Comparison of ENCODE assay signal across 7 mouse cellular contexts in genomic region chr8:113582180-113582975, GRCm38 (mm10). TPM values are rescaled to one million over a fixed set of nuclear protein-coding genes. Genes with fewer than 3 reads are reported as not detected.
DNase-seq lines count a peak whose midpoint lies in the region; ATAC-seq and TF ChIP-seq lines count a peak whose summit lies in the region.

No protein-coding gene starts in this region.

- no peaks in the 10 kb centered on the region for H3K27me3 ChIP-seq in C2C12 (ENCODE audit: control insufficient read depth, insufficient read depth, insufficient read length)
- H3K27me3 ChIP-seq in MEL (ENCODE audit: control insufficient read depth in 1 of 2, insufficient read depth in 2 of 2, low read length in 2 of 2) = no peaks in the 10 kb centered on the region
- H3K27me3 ChIP-seq in embryonic facial prominence, embryonic 13.5 days = peaks cover 8% of the 10 kb centered on the region
- no peaks in the 10 kb centered on the region for H3K27me3 ChIP-seq in hindbrain, embryonic 12.5 days
- no peaks in the 10 kb centered on the region for H3K27me3 ChIP-seq in midbrain, embryonic 16.5 days (ENCODE audit: control insufficient read depth, insufficient read depth, low read depth, low read length)

- no peaks in the 10 kb centered on the region for H3K36me3 ChIP-seq in C2C12 (ENCODE audit: control insufficient read depth, insufficient read depth)
- H3K36me3 ChIP-seq in MEL (ENCODE audit: control insufficient read depth in 1 of 2, insufficient read depth in 2 of 2, low read length in 2 of 2) = no peaks in the 10 kb centered on the region
- H3K36me3 ChIP-seq in embryonic facial prominence, embryonic 13.5 days = no peaks in the 10 kb centered on the region
- H3K36me3 ChIP-seq in hindbrain, embryonic 12.5 days = no peaks in the 10 kb centered on the region
- H3K36me3 ChIP-seq in midbrain, embryonic 16.5 days (ENCODE audit: control insufficient read depth, insufficient read depth, low read length) = no peaks in the 10 kb centered on the region

- H3K9me3 ChIP-seq in MEL (replicated peaks; ENCODE audit: insufficient read depth, low read length) = no peaks in the 10 kb centered on the region
- no peaks in the 10 kb centered on the region for H3K9me3 ChIP-seq in embryonic facial prominence, embryonic 13.5 days
- H3K9me3 ChIP-seq in hindbrain, embryonic 12.5 days (replicated peaks) = no peaks in the 10 kb centered on the region
- H3K9me3 ChIP-seq in midbrain, embryonic 16.5 days (replicated peaks; ENCODE audit: control insufficient read depth, low read length, poor library complexity, severe bottlenecking) = no peaks in the 10 kb centered on the region

- H3K4me3 ChIP-seq in C2C12 (ENCODE audit: insufficient read depth, poor library complexity, severe bottlenecking) (no peak overlapping the region), MEL (ENCODE audit: control insufficient read depth in 1 of 2, insufficient read depth in 1 of 2, low read depth in 2 of 2, low read length in 2 of 2) (no peak overlapping the region)
- H3K4me3 ChIP-seq in embryonic facial prominence, embryonic 13.5 days = no peak overlapping the region
- no peak overlapping the region for H3K4me3 ChIP-seq in hindbrain, embryonic 12.5 days
- H3K4me3 ChIP-seq in midbrain, embryonic 16.5 days (ENCODE audit: low read depth, low read length) = no peak overlapping the region

- no peak overlapping the region for H3K9ac ChIP-seq in MEL (ENCODE audit: control insufficient read depth, low read depth, low read length, poor library complexity, severe bottlenecking)
- no peak overlapping the region for H3K9ac ChIP-seq in embryonic facial prominence, embryonic 13.5 days
- no peak overlapping the region for H3K9ac ChIP-seq in hindbrain, embryonic 12.5 days
- H3K9ac ChIP-seq in midbrain, embryonic 16.5 days (ENCODE audit: low read depth, low read length) = no peak overlapping the region

- no peak for TF ChIP-seq EP300 in MEL (IDR thresholded peaks at IDR 0.05; ENCODE audit: low read depth in 1 of 2, low read length in 2 of 2)

- H3K4me1 ChIP-seq in MEL (ENCODE audit: control insufficient read depth in 1 of 2, insufficient read depth in 2 of 2, low read length in 2 of 2) = no peaks in the 10 kb centered on the region
- peaks cover 10% of the 10 kb centered on the region for H3K4me1 ChIP-seq in embryonic facial prominence, embryonic 13.5 days
- peaks cover 12% of the 10 kb centered on the region for H3K4me1 ChIP-seq in hindbrain, embryonic 12.5 days
- peaks cover 8% of the 10 kb centered on the region for H3K4me1 ChIP-seq in midbrain, embryonic 16.5 days (ENCODE audit: control insufficient read depth, insufficient read depth, low read length)

- no peak for DNase-seq in MEL (ENCODE audit: low read depth, low spot score)
- peak; percentile 32 to 42 for DNase-seq in left cerebral cortex, postnatal 25 days (ENCODE audit: low spot score in 2 of 2)
- no peak for DNase-seq in spleen, postnatal 36 days (ENCODE audit: low spot score in 2 of 2)

- H3K27ac ChIP-seq in MEL (ENCODE audit: control insufficient read depth, low read depth, low read length) = no peak overlapping the region
- no peak overlapping the region for H3K27ac ChIP-seq in embryonic facial prominence, embryonic 13.5 days
- H3K27ac ChIP-seq in hindbrain, embryonic 12.5 days = no peak overlapping the region
- H3K27ac ChIP-seq in midbrain, embryonic 16.5 days (ENCODE audit: low read length) = no peak overlapping the region

- H3K79me2 ChIP-seq in C2C12 (ENCODE audit: control insufficient read depth, insufficient read depth) = no peaks in the 10 kb centered on the region
- no peaks in the 10 kb centered on the region for H3K79me2 ChIP-seq in MEL (ENCODE audit: control insufficient read depth, insufficient read depth, low read length, poor library complexity)

- WGBS in embryonic facial prominence, embryonic 13.5 days = 19% methylated on average over 16 of the region's 16 CpGs
- WGBS in hindbrain, embryonic 12.5 days = 23% methylated on average over 16 of the region's 16 CpGs
- WGBS in midbrain, embryonic 16.5 days = 27% methylated on average over 16 of the region's 16 CpGs

- intact Hi-C loops in left cerebral cortex, postnatal 25 days (cut with DNase I) = loop anchor here (5.0 to 10.0 kb wide), 4 partner anchors 50 to 1520 kb away; partner anchors contain the start of gene Cntnap4

- H3ac ChIP-seq in C2C12 (ENCODE audit: control insufficient read depth, insufficient read length, low read depth) = no peak overlapping the region

- peak overlapping the region; percentile 38; the same call in 1 of the 2 replicates for H3K4me2 ChIP-seq in embryonic facial prominence, embryonic 13.5 days
- no peak overlapping the region; the same call in 1 of the 2 replicates for H3K4me2 ChIP-seq in hindbrain, embryonic 12.5 days (replicated peaks)
- H3K4me2 ChIP-seq in midbrain, embryonic 16.5 days (ENCODE audit: low read length) = peak overlapping the region; percentile 28; the same call in 1 of the 2 replicates

- TF ChIP-seq RAD21 in MEL (IDR thresholded peaks at IDR 0.05; ENCODE audit: low read depth, low read length) = peak; percentile 4

- TF ChIP-seq CTCF in C2C12 (IDR thresholded peaks at IDR 0.05; ENCODE audit: control insufficient read depth, insufficient read depth, insufficient read length) (peak; percentile 29), MEL (IDR thresholded peaks at IDR 0.05 in 2 of 3, conservative IDR thresholded peaks at IDR 0.05 in 1 of 3; ENCODE audit: control insufficient read depth in 1 of 3, insufficient read depth in 1 of 3, low read depth in 2 of 3, low read length in 3 of 3, poor library complexity in 1 of 3, severe bottlenecking in 1 of 3) (peak in 1 of 3 experiments; percentile 2; a peak in 1 of 6 replicates)

- no peak for ATAC-seq in embryonic facial prominence, embryonic 13.5 days (ENCODE audit: insufficient number of reproducible peaks, insufficient read depth, low FRiP score, low TSS enrichment, low read depth)
- peak; percentile 78 for ATAC-seq in hindbrain, embryonic 12.5 days (ENCODE audit: low FRiP score)
- ATAC-seq in midbrain, embryonic 16.5 days = peak; percentile 70; the same call in 1 of the 2 replicates

- no peak for TF ChIP-seq POLR2A in MEL (IDR thresholded peaks at IDR 0.05; ENCODE audit: control insufficient read depth in 1 of 2, insufficient read depth in 1 of 2, low read depth in 1 of 2, low read length in 2 of 2, poor library complexity in 1 of 2)

- H3K79me3 ChIP-seq in C2C12 (ENCODE audit: low read depth) = no peaks in the 10 kb centered on the region

TF ChIP-seq in C2C12, 6 proteins besides CTCF, POLR2A, EP300 and RAD21:
- TF ChIP-seq MAX (IDR thresholded peaks at IDR 0.05) (no peak), MYOD1 (IDR thresholded peaks at IDR 0.05; ENCODE audit: control insufficient read depth, insufficient read length, low read depth) (no peak), CEBPB (IDR thresholded peaks at IDR 0.05; ENCODE audit: low read depth) (no peak), USF1 (IDR thresholded peaks at IDR 0.05; ENCODE audit: low read depth) (no peak)

TF ChIP-seq in MEL, 35 proteins besides CTCF, POLR2A, EP300 and RAD21:
- TF ChIP-seq POLR2AphosphoS2 (IDR thresholded peaks at IDR 0.05; ENCODE audit: low read length) (no peak), NELFE (IDR thresholded peaks at IDR 0.05; ENCODE audit: low read depth, low read length) (no peak), TAL1 (IDR thresholded peaks at IDR 0.05; ENCODE audit: low read length) (no peak), HCFC1 (IDR thresholded peaks at IDR 0.05; ENCODE audit: low read depth, low read length) (no peak), ZNF384 (IDR thresholded peaks at IDR 0.05; ENCODE audit: low read depth, low read length) (no peak), E2F4 (IDR thresholded peaks at IDR 0.05; ENCODE audit: borderline replicate concordance, low read depth, low read length) (no peak), RCOR1 (IDR thresholded peaks at IDR 0.05; ENCODE audit: low read depth, low read length) (no peak), MAFK (IDR thresholded peaks at IDR 0.05; ENCODE audit: borderline replicate concordance, low read depth, low read length) (no peak)

RNA-seq across cellular contexts. Expression of gene Mon1b, which starts 53.0 kb away (rescaled TPM):
- polyA plus RNA-seq in C2C12 (2012; fragmentation: generic; extraction: Trizol) (5.2 TPM), MEL (2012; ENCODE audit: insufficient read depth in 1 of 2, insufficient read length in 2 of 2, low read depth in 1 of 2, low replicate concordance in 2 of 2, missing spikeins in 1 of 2) (10 to 100 TPM in 1 of 2 experiments, not detected in 1; 15.6 TPM)
- total RNA-seq in MEL (2012; rRNA removed) = 7.7 and 8.8 TPM in 2 replicates
- polyA plus RNA-seq in embryonic facial prominence, embryonic 13.5 days (2015; fragmentation: Nextera tagmentation; extraction: Ambion mirVana) = 7.2 and 7.5 TPM in 2 replicates
- 11.0 and 14.3 TPM in 2 replicates for polyA plus RNA-seq in hindbrain, embryonic 12.5 days (2016; fragmentation: Nextera tagmentation; extraction: Ambion mirVana)
- total RNA-seq in left cerebral cortex, postnatal 25 days (2021) = 10 to 100 TPM; 23.7 to 26.0 TPM
- 12.5 and 13.0 TPM in 2 replicates for polyA plus RNA-seq in midbrain, embryonic 16.5 days (2015; fragmentation: Nextera tagmentation; extraction: Ambion mirVana)

Comparison
In these comparisons a context has a peak if more than half of its experiments do, and no peak if none do; other contexts are left out.
1. DNase-seq: peak in left cerebral cortex, postnatal 25 days (2 of 2); none in MEL (single experiment) and spleen, postnatal 36 days (0 of 2).